Mouse (Mus musculus) left cerebral cortex, postnatal 36 days (tissue): ENCODE data around the gene Xpnpep3. TPM values are rescaled to one million over a fixed set of nuclear protein-coding genes. Genes with fewer than 3 reads are reported as not detected.
"Not testable (repeated sequence)": the region's sequence is repeated elsewhere in the genome, so short reads cannot be mapped to it uniquely, and the experiment has no call there.

Experiments
- DNase-seq, 2 experiments: peaks; one replicate each; pipeline ENCODE4 v3.0.0; 2021 to 2022; ENCODE audit warnings: low spot score in 2 of 2, mixed read lengths in 1 of 2
- intact Hi-C: fragments of 180-260 bp; cut with DNase I; formaldehyde crosslinking; loops from one replicate; pipeline ENCODE4 v1.15.1; 2025
- total RNA-seq, 2 experiments: library from RNA; stranded (reverse); gene quantifications; 2 replicates each; pipeline ENCODE4 v1.2.3; 2021

Xpnpep3 gene
- total RNA-seq, 2 experiments from 2014 or later: 14.2 to 14.4 TPM

DNA sequence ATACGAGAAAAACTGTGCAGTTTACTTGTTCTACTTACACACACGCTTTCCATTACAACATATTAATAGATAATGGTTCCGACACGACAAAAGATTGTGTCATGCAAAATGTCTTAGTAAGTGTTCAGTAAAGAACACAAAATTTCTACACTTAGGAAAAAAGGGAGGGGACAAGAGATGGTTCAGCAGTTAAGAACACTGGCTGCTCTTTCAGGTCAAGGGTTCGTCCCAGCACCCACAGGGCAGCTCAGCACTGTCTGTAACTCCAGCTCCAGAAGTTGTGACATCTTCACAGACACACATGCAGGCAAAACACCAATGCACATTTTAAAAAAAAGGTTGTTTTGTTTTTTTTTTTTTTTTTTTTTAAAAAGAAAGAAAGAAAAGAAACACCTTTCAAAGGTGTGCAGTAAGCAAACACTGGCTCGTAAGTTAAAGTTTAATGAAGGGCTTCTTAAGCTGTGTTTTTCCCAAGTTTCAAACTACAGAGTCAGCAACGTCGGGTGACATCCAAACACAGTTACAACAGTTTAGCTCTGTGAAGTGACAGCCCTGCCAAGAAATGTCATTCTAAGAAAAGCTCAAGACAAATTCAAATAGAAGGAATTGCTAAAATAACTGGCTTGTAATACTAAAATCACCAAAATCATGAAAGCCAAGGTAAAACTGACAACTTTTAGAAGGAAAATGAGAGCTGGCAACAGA is 5.6 kb upstream of the Xpnpep3 start:
- no peak for DNase-seq
- intact Hi-C loops: no loop called here

DNA sequence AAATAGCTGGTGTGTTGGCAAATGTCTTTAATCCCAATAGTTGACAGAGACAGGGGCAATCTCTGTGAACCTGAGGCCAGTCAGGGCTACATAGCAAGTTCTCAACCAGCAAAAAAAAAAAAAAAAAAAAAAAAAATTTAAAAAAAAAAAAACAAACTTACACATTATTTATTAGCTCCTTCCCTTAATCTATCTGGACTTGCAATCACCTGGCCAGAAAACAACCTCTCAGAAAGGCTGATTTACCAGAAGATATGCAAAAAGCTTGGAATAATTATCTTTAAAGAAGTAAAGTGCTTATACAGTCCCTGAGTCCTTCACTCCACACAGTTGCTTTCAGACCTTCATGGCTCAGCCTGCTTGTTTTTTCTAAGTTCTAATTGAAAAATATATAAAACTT is 1.7 kb upstream of the Xpnpep3 start:
- no peak for DNase-seq
- intact Hi-C loops: loop anchor here (2.0 to 5.0 kb wide), 2 partner anchors 69 to 189 kb away; partner anchors contain the start of genes Ep300 and Rbx1

DNA sequence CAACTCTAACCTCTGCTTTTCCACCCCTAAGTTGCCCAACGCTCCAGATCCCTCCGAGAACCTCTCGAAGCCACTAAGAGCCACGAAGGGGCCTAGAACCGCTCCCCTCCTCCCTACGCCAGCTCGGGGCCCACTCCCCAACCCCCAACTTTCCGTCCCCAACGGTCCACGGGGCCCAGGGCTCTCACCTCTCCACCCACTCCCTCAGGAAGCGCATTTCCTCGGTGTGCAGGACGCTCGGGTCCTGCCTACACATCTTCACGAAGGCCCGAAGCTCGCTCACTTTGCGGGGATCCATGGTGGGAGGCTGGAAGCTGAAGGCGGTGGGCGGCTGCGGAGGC is 671 bp upstream of the Xpnpep3 start:
- no peak for DNase-seq
- intact Hi-C loops: loop anchor here (2.0 to 5.0 kb wide), 2 partner anchors 68 to 188 kb away; partner anchors contain the start of genes Ep300 and Rbx1

DNA sequence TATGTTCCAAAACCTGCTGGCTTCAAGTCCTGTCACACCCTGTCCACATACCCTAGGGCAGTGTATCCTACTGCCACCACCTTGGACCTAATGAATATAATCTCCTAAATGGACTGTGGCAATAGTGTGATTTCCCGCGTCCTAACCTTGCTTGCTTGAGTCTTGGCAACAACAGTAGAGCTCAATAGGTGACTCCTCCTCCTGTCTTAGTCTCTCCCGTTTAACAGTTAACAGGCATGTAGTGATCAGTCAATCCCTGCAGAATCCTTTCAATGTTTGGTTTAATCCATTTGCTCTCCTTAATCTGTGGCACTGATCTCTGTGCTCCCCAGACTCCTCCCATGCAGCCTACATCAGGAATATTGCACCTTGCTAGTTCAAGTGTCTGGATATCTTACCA is 5.1 kb downstream of the Xpnpep3 start:
- intact Hi-C loops: no loop called here
- DNase-seq: no peak

DNA sequence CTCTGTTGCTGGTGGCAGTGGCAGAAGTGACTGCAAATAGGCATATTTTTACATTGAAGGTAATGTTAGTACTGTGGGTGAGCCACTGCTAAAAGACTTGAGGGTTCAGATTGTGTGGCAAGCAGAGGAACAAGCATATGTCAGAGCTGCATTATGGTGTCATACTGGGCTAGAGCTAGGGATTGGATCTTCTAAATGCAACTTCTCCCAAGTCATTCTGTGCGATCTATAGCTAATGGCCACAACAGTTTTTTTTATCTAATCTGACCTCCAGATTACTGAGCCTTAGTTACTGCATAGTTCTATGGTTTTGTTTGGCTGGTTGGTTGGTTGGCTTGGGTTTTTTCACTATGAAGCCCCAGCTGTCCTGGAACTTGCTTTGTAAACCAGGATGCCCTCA is 8.3 kb downstream of the Xpnpep3 start, which contains the start of gene Dnajb7:
Gene Dnajb7, minus strand, starts transcription at position 101 of the 400 bp plus-strand sequence.
- DNase-seq: no peak
- intact Hi-C loops: no loop called here

DNA sequence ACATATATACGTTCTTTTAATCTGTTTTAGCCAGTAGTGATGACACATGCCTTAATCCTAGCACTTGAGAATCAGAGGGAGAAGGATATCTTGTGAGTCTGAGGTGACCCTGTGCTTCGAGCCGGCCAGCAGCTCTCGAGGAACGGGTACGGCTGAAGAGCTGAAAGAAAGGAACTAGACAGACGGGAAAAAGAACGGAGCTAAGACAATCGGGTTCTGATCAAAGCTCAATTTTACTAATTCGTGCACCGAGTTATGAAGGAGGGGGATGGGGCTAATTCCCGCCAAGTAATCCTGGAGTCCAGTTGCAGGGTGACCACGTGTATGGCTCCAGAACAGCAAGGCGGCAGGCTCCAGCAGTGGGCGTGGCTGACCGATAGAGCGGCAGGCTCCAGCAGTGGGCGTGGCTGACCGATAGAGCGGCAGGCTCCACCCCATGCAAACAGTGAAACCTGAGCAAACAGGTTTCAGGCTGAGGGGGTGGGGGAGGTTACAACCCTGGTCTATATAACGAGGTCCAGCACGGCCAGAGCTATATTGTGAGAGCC is 16.9 kb downstream of the Xpnpep3 start:
- DNase-seq, intact Hi-C loops: not testable (repeated sequence)

DNA sequence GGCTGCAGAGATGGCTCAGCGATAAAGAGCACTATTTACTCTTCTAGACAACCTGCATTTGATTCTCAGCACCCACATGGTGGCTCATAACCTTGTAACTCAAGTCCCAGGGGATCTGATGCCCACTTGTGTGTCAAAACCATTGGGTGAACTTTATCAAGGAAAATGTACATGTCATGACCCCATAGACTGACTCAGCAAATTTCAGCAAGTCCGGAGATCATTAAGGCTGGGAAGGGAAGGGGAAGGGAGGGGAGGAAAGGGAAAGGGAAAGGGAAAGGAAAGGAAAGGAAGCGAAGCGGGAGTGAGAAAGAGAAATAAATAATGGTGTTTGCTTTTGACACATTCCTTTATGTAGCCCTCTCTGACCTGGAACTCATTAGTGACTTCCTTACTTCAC is 18.1 kb downstream of the Xpnpep3 start:
- intact Hi-C loops: no loop called here
- DNase-seq: no peak

DNA sequence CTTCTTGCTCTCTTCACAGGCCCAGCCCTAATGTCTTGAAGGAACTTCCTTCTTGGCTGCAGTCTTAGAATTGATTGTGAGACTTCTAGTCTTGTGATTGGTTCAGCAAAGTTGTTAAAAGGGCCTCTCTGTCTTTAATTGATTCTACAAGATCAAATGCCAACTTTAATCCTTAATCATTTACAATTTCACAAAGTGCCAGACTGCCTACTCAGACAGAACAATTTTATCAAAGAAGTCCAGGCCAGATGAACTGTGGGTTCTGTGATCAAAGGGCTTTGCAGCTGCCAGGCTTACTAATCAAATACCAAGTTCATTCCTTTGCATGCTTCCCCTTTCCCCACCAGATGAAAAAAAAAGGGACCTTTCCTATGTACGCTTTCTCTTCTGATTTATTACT is 21.5 kb downstream of the Xpnpep3 start:
- DNase-seq: no peak
- intact Hi-C loops: no loop called here

DNA sequence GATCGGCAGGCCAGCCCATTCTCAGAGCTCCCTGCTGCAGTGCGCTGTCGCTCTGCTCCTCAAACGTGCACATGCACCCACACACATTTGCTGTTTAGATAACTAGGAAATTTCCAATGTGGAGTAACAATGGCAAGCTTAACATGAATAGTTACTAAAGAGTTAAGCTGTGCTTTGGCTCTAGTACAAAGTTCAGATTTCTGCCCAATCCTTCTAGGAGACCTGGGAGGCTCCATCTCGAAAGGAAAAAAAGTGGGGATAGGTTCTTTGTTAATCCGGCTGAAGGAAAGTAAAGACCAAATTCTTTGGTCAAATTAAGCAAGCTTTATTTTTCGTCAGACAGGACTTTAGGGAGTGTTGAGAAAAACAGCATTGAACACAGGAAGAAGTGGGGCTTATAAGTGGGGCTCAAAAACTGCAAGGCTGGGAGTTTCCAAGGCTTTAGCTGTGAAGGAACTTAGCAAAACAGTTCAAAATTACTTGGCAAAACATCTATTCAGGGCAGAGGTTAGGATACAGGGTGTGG is 22.3 kb downstream of the Xpnpep3 start:
- DNase-seq: no peak
- intact Hi-C loops: no loop called here

DNA sequence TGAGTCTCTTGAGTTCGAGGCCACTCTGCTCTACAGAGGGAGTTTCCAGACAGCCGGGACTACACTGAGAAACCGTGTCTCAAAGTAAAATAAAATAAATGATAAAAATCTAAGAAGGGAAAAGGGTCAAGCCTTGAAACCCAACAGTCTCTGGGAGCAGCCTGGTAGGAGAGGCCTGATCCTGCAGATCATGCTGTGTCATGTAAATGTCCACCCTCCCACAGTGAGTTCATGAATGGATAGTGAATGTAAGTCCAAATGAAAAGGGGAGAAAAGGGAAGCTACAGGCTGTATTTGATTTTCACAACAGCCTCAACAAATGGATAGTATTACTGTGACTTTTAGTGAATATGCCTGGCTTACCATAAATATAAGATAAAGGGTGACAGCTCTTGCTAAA is 25.4 kb downstream of the Xpnpep3 start:
- no peak for DNase-seq
- intact Hi-C loops: no loop called here

DNA sequence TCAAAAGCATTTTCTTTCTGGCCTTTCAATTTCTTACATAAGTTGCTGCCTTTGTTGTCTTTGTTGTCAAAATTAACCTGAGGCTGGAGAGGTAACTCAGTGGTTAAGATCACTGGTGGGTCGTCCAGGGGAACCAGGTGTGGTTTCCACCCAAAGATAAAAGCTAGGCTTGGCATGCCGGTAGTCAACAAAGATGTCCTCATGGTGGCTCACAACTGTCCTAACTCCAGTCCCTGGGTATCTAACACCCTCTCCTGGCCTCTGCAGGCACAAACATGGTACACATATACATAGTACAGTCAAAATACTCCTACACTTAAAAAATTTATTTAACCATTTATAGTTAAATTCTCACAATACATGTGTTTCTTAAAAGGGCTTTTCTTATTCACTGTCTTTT is 28.0 kb downstream of the Xpnpep3 start:
- no peak for DNase-seq
- intact Hi-C loops: no loop called here

DNA sequence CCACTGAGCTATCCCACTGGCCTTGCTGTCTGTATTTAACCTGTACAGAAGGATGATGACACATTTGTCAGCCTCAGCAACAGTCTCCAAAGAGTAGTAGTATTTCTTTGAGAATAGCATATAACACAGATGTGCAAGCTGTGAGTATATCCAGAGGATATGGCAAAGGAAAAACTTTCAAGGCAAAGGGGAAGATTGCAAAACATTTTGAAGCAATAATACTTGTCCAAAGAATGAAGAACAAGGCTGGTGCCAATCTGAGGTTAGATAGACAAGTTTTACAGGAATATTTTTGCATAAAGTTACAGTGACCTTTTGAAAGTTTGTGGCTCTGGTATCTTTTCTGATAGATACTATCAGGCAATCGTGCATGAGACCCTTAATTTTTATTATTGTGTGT is 31.3 kb downstream of the Xpnpep3 start:
- DNase-seq: no peak
- intact Hi-C loops: no loop called here

DNA sequence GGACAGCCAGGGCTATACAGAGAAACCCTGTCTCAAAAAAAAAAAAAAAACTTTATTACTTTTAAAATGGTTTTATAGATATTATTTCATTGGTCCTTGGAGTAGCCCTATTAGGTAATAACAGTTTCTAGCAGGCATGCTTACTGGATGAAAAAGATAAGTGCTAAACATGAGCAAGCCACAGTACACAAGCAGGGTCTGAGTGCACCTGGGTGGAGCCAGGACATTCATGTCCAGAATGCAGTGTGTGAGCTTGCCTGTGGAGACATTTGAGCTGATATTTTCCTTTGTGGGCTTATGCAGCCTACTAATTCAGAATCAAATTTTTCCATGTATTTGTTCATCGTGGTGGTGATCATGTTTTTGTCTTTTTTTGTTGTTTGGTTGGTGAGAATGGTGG is 38.4 kb downstream of the Xpnpep3 start:
- intact Hi-C loops: no loop called here
- DNase-seq: no peak

DNA sequence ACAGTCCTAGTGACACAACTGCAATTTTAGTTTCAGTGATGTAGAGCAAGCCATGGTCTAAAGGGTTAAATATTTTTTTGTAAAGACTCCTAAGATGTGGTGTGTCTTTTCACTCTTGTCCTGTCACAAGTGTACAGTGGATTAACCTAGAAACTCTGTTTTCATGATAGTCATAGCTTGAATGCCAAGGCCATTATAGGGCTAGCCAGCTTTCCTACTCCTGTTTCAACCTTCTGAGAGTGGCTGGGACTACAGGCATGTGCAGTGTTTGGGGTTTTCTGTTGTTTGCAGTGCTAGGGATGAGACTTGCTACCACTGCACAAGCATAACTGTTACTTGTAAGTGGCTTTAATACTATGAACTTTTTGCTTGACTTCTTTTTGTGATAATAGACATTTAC is 39.3 kb downstream of the Xpnpep3 start:
- intact Hi-C loops: no loop called here
- no peak for DNase-seq

DNA sequence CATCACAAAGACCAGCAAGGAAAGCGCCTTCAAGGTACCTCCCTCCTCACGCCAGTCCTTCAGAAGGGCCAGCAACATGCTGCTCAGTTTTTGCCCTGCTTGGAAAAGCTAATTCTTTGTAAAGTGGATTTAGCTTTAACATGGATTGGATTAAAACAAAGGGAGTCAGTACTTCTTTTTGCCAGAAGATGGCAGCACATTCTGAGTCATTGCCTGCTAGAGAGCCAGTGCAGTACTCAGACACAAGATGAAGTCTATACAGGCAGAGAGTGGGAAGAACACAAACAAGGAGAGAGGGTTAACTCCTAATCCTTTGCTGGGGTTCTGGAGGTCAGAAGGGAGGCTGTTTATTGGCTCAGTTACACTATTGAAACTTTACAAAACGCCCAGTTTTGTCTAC is 48.5 kb downstream of the Xpnpep3 start:
- intact Hi-C loops: no loop called here
- peak in 1 of 2 experiments; percentile 23 for DNase-seq

DNA sequence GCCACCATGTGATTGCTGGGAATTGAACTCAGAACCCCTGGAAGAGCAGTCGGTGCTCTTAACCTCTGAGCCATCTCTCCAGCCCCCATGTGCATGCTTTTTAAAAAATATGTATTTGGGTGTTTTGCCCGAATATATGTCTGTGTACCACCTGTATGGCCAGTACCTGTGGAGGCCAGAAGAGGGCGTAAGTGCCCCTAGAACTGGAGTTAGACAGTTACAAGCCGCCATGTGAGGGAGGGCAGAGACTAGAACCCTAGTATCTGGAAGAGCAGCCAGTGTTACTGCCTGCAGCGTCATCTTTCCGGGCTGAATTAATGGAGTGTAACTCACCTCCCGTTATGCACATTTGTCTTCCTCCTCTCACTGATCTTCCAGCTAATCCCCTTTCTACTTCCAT is 61.6 kb downstream of the Xpnpep3 start:
- no peak for DNase-seq
- intact Hi-C loops: no loop called here

DNA sequence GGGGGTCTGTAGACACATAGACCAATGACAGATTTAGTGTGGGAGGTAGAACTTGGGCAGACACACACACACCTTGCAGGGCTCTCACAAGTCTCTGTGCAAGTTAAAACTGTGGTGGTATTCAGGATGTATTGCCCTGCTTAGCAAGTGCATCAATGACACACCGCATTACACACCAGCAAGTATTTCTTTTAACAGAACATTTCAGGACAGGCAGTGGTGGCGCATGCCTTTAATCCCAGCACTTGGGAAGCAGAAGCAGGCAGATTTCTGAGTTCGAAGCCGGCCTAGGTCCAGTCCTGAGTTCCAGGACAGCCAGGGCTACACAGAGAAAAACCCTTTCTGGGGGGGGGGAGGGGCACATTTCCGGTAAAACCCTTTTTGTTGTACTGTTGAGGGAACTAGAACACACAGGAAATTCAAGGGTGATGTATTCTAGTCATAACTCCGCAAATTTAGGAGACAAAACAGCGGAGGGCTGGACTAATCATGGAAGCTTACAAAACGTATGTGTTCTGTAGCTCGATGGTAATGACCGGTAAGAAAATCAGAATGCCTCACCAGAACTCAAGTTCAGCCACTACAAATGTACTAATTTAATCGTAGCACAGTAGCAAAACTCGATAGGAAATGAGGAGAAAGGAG is 65.2 kb downstream of the Xpnpep3 start:
- intact Hi-C loops: no loop called here
- DNase-seq: no peak

DNA sequence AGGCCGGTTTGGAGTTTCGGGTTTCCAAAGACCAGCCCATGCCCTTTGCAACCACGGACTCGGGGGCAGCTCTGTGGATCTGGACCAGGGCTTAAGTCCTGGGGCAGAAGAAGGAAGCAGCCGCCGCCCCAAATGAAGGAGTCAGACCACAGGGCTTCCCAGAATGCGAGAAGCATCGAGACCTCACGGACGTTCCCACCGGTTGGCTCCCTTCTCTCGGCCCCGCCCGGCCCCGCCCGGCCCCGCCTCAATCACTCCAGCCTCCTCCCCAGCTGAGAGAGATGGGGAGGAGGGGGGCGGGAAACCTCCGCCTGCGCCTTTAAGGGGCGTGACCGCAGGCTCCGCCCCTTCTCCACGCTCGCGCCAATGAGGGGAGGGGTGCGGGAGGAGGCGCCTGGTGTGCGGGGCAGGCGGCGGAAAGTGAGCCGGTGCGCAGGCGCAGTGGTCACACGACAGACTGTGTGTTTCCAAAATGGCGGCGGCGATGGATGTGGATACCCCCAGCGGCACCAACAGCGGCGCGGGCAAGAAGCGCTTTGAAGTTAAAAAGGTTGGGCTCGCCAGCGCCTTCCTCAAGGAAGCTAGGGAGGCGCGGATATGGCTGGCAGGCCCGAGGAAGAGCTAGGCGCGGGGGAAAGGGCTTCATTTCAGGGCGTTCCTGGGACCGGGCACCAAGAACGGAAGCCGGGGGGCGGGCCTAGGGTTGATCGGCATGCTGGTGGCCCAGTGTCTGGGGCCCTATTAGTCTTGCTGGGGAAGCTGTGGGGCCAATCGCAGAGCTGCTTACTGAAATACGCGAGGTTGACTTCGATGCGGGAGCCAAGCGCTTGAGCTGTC is 66.2 kb downstream of the Xpnpep3 start, which contains the start of gene Rbx1:
Gene Rbx1, plus strand, starts transcription at position 396 of the 837 bp plus-strand sequence.
- intact Hi-C loops: loop anchor here (1.0 to 2.0 kb wide), 2 partner anchors 67 to 120 kb away; no protein-coding TSS in a partner anchor
- DNase-seq: peak; percentile 99 to 100

DNA sequence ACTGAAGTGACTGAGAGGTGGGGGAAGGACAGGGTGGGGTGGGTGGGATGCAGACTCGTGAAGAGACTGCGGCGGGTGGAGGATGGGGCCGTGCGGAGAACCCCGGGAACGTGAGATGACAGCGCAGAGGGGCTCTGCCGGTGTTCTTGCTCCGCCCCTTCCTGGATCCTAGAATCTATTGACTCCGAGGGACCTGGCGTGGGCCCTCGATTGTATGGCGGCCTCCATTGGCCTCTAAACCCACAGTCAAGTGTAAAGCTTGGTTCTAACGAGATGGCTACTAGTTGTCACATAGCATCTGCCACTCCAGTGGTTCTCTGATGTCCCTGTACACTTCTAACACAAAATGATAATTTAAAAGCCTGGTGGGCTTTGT is 66.8 kb downstream of the Xpnpep3 start:
- no peak for DNase-seq
- intact Hi-C loops: loop anchor here (1.0 to 2.0 kb wide), 2 partner anchors 68 to 120 kb away; no protein-coding TSS in a partner anchor

DNA sequence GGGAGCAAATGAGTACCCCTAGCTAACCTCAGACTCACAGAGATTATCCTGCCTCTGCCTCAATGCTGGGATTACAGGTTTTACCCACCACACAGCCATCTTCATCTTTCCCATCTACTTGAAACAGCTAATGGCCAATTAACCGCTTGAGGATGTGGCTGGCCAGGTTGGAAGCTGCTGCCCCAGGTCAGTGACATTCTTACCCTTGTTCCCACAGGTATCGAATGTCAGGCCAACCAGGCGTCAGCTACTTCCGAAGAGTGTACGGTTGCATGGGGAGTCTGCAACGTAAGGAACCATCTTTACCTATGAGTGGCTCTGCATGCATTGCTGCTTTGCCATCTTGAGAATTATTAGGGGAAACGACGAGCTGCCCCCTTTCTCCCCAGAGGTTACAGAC is 70.8 kb downstream of the Xpnpep3 start:
- intact Hi-C loops: no loop called here
- DNase-seq: no peak
